Mouse (Mus musculus): Measurements from ENCODE around the gene Myh14.

Gene Myh14

DNA sequence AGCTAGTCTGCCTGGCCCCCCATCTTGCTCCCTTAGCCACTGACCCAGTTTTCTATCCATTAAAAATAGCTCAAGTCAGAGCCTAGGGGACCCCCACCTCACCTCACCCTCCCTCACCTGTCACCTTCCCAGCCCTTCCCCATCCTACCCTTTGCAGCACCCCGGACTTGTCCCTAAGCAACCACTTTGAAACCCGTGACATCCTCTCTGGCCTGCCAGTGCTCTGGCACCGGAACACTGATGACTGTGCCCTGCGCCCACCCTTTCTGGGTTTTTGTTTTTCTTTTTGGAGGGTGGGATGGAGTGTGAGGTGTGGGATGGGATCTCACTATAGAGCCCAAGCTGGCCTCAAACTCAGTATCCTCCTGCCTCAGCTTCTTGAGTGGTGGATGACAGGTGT is 73.0 kb downstream of the Myh14 start:
- no peak for DNase-seq

DNA sequence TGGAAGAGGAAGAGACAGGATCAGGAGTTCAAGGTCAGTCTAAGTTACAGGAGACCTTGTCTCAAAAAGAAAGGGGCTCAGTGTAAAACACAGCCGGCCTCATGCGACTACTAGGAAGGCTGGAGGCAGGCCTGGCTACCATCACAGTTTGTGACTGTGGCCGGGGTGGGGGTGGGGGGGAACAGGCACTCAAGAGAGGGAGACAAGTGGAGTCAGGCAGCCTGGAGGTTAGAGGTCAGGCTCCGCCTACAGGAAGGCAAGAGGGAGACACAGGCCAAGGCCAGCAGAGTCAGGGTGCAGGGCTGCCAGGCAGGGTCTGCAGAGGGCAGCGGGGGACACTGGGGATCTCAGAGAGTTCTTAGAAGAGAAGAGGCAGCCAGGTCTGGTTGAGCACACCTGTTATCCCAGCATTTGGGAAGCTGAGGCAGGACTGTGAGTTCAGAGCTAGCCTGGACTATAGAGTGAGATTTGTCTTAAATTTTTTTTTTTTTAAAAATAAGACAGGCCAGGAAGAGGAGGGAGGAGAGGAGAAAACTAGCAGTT is 73.6 kb downstream of the Myh14 start:
- DNase-seq = peak in 1 of 2 experiments; percentile 29

DNA sequence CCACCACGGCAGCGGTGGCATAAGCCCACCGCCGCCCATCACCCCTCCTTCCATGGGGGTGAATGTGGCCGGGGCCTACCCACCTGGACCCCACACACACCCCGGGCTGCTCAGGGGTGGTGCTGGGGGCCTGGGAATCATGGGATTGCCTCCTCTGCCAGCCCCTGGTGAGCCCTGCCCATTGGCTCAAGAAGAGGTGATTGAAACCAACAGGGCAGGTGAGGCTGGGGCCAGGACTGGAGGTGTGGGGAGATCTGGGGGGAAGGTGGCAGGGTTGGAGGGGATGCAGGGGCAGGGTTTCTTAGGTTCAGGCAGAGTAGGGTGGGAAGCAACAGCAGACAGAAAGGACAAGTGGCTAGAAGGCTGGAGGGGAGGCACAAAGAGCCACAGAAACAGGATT is 74.6 kb downstream of the Myh14 start:
- DNase-seq = peak in 1 of 2 experiments; percentile 23

DNA sequence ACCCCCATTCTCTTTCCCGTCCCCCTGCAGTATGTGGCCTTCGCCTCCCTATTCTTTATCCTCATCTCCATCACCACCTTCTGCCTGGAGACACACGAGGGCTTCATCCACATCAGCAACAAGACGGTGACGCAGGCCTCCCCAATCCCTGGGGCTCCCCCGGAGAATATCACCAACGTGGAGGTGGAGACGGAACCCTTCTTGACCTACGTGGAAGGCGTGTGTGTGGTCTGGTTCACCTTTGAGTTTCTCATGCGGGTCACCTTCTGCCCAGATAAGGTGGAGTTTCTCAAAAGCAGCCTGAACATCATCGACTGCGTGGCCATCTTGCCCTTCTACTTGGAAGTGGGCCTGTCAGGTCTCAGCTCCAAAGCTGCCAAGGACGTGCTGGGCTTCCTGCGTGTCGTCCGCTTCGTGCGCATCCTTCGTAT is 75.5 kb downstream of the Myh14 start:
- peak; percentile 35 to 45 for DNase-seq

DNA sequence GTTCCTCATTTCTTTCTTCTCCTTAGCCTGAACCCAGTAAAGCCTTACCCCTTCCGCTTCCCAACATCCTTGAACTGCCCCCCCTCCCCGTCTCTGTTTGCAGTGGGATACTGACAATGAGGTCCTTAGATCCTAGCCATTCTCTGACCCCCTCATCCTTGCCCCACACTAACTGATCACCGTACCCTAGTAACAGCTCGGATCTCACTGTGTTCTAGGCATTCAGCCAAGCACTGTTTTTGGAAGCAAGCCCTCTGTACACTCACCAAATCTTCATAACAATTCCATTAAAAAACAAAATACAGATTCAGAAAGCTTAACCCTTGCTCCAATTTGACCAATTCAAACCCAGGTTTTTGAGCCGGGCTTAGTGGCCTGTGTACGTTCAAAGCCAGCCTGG is 76.4 kb downstream of the Myh14 start:
- DNase-seq = peak; percentile 93

DNA sequence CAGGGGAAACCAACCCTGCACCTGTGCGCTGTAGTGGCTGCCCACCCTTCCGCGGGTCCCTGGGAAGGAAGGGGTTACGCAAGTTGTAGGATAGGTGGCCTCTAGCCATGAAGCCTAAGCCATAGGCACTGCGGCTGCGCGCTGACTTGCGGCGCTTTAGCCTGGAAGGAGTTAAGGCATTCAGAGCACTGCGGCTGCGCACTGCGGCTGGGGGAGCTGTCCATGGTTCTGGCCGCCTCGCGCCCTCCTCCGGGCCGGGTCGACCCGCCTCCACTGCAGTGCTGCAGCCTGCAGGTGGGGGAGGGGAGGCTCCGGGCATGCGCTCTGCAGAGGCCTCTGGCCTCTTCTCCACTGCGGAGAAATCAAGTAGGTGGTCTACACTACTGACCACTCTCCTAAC is 76.9 kb downstream of the Myh14 start:
- peak; percentile 99 for DNase-seq

DNA sequence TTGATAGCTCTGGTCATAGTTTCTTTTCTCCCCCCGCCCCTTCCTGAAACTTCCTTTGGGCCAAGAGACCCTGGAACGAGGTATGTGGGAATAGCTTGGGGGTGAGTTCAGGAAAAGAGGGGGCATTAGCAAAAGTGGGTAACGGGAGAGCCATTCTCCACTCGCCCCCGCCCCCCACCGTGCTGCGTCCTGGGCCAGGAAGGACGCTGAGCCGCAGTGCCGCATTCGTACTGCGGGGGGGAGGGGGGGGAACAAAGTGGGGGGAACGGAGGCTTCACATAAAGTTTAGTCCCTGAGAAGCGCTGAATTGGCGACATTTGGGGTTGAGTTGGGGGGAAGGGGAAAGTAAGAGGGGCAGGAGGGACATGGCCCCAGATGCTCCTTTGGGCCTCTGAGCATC is 77.6 kb downstream of the Myh14 start:
- peak; percentile 58 to 72 for DNase-seq

DNA sequence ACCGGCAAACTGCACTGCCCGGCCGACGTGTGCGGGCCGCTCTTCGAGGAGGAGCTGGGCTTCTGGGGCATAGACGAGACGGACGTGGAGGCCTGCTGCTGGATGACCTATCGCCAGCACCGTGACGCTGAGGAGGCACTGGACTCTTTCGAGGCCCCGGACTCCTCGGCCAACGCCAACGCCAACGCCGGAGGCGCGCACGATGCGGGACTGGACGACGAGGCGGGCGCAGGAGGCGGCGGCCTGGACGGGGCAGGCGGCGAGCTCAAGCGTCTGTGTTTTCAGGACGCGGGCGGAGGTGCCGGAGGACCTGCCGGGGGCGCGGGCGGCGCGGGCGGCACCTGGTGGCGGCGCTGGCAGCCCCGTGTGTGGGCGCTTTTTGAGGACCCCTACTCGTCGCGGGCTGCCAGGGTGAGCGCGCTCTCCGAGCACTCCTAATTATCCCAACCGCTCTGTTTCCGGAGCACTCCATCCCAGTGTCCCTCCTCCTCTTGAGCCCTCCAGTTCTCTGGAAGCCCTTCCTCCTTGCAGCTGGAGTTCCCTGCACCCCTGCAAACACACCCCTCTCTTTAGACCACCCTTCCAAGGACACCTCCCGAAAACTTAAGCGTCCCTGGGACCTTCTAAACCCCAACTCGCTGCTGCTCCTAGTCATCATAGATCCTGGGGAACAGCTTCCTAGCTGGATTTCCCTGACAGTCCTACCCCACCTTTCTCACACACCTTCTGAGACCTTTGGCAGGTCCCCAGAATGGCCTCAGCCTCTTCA is 79.1 kb downstream of the Myh14 start:
- DNase-seq = peak; percentile 64 to 73

DNA sequence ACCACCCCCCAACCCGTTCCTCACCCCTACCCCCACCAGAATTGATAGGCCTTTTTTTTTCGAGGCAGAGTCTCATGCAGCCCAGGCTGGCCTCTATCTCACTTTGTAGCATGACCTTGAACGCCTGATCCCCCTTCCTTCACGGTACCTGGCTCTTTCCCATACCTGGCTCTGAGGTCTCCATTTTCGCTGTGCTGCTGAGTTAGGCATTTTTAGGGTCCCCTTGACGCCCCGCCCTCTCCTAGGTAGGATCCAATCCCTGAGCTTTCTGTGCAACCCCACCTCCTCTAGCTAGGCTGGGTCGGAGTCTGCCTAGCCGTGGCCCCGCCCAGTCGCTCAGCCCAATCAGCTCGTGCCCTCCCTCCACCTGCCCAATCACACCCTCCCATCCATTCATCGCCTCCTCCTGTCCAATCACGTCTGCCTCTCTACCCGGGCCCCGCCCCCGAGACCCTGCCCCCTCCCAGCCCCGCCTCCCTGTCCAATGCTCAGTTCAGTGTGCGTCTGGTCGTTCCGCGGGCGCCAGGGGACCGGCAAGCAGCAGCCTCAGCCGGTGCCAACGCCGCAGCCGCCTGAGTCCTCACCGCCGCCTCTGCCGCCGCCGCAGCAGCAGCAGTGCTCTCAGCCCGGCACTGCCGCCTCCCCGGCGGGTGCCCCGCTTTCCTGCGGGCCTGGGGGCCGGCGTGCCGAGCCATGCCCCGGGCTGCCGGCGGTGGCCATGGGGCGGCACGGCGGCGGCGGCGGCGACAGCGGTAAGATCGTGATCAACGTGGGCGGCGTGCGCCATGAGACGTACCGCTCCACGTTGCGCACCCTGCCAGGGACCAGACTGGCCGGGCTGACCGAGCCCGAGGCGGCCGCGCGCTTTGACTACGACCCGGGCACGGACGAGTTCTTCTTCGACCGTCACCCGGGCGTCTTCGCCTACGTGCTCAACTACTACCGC is 80.0 kb downstream of the Myh14 start, which contains the start of gene Kcnc3:
Gene Kcnc3 (plus strand): TSS at position 263 of the 946 bp plus-strand sequence.
- peak; percentile 95 to 98 for DNase-seq

DNA sequence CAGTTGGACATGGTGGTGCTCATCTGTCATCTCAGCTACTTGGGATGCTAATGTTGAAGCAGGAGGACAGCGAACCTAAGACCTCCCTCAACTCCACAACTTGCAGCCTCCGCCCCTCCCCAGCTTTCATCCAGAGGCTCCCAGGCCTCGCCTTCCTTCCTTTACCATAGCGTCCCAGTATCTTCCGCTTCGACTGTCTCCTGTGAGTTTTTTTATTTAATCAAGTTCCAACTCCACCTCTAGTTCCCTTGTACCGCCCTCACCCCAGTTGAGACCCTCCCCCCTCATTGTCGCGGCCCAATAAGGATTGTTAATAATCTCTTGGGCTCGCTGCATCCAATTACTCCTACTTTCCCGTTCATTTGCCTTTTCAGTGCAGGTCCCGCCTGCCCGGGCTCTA is 80.7 kb downstream of the Myh14 start:
- DNase-seq = peak; percentile 63 to 74

DNA sequence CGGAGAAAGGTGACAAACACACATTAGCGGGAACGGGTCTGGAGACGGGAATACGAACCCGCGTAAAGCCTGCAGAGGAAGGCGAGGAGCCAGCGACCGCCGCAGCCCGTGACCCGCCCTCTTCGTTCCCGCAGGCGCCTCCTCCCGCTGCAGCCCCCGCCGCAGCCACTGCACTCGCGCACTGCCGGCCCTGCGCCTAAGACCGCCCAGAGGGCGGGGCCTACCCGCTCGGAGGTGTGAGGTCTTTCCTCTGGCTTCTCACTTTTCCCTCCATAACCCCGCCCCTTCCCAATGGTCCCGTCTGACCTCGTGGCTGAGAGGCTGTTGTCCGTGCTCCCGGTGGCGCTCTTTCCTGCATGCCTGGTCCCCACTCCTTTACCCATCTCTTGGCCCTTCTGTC is 81.5 kb downstream of the Myh14 start:
- peak; percentile 94 to 95 for DNase-seq

DNA sequence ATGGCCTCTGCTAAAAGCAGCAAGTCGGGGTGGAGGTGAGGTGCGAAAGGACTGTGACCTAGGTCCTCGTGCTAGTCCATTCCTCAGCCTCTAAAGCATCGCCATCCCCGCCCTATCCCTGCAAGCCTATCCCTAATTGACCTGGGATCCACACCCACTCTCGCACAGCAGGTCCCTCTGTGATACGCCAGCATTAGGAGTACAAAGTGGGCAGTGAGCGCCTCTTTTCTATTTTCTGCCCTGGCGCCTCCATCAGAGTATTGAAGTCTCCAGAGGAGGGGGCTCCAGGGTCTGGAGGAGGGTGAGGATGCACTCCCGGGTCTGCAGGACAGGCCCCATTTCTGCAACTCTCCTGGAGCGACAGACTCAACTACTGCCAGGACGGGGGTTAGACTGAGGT is 82.3 kb downstream of the Myh14 start:
- peak; percentile 44 to 47 for DNase-seq

DNA sequence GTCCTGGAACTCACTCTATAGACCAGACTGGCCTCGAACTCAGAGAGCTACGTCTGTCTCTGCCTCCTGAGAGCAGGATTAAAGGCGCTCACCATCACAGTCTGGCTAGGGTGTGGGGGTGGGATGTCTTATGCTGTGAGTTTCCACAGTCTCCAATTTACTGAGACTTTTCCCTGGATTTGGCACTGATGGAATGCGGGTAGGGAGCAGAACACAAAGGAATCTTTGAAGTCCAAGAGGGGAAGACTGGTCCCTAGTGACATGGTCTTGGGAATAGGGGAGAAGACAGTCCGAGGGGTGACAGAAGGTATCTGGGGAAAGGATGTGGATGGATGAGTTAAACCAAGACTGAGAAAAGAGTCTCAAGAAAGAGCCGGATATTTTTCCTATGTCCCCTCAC is 83.0 kb downstream of the Myh14 start:
- no peak for DNase-seq

DNA sequence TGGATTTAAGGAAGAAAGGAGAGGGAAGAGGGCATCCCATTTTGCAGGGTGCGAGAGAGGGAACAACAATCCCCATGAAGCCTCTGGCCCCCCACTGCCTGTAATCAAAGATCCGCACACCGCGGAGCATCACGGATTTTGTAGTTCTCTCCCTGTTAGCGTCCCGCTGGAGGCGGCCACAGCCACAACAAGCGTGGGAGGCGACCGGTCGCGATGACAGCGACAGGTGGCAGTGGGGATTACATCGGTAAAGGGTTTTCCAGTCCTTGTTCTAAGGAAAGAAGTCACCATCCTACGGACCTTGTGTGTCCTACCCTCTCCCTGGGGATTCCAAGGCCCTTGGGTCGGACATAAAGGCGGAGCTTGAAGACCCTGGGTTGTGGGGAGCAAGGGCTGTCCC is 83.7 kb downstream of the Myh14 start:
- peak; percentile 90 for DNase-seq

DNA sequence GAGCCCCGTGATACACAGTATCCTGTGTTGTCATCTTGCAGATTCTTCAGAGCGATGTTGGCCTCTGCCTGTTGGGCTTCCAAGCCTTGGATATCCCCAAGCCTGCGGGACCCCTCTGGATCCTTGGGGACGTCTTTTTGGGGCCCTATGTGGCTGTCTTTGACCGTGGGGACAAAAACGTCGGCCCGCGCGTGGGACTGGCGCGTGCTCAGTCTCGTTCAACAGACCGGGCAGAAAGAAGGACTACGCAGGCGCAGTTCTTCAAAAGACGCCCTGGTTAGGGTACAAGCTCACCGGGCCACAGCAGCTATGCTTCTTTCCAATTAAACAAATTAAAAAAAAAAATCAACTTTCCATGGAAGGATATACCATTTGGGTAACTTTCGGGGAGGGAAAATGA is 84.1 kb downstream of the Myh14 start:
- DNase-seq = peak; percentile 76 to 81

DNA sequence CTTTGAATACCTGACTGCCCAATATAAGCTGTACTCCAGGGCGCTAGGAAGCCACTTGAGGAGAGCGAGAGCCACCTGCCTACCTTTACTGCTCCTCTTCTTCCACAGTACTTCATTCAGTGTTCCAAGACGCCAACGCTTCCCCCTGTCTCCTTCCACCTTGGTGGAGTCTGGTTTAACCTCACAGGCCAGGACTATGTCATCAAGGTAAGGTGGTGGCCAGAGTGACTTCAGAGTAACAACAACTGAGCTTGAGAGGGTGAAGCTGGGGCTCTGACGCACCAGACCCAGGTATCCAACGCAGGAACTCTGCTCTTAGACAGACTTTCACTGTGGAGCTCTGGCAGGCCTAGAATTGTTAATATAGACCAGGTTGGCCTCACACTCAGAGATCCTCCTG is 85.0 kb downstream of the Myh14 start:
- DNase-seq = no peak

DNA sequence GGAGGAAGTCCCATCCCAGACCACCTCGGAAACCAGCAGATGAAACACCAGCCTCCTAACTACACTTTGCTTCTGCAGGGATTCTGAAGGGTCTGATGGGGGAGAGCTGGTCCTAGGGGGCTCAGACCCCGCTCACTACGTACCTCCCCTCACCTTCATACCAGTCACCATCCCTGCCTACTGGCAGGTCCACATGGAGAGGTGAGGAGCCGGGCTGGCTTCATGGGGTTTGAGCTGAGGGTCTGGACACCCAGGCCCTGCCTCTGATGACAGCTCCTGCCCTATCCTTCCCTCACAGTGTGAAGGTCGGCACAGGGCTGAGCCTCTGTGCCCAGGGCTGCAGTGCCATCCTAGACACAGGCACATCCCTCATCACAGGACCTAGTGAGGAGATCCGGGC is 85.7 kb downstream of the Myh14 start:
- no peak for DNase-seq

DNA sequence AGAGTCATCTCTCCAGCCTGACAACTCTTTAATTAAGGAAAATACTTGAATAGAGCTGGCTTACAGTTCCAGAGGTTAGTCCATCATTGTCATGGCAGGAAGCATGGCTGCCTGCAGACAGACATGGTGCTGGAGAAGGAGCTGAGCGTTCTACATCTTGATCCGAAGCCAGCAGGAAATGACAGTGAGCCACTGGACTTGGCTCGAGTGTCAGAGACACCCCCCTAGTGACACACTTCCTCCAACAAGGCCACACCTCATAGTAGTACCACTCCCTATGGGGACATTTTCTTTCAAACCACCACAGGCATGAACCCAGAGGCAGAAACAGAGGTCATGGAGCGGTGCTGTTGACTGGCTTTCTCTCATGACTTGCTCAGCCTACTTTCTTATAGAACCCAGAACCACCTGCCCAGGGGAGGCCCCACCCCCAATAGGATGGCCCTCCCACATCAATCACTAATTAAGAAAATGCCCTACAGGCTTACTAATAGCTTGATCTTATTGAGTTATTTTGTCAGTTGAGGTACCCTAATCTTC is 86.3 kb downstream of the Myh14 start:
- DNase-seq = no peak

DNA sequence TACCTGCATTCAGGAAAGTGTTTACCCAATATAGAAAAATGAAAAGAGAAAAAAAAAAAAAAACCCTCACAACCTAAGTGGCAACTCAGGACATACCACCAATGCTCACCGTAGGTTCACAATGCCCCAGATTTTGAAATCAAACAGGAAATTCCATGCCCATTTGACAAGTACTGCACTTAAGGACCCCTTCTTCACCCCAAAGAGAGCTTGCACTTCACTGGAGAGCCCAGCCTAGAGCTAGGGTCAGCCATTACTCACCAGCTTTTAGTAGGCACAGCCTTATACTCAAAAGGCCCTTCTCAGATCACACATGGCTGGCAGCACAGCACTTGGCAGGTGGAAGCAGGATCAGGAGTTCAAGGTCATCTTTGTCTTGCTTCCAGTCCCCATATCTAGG is 87.5 kb downstream of the Myh14 start:
- no peak for DNase-seq

DNA sequence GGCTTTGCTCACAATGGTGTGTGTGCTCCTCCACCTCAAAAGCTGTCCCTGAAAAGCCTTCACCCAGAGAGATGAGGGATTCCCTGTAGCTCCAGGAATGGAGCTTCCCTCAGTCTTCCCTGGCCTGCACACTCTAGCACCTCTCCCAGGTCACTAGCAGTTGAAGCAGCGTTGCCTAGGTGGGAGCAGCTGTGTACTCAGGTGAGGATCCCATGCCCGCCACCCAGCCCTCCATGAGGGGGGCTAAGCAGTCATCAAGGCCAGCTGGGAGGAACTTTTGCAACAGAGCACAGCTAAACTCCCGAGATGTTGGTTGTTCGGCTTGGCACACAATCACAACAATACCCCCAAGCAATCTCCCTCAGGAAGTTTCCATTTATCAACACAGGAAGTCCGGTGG is 87.9 kb downstream of the Myh14 start:
- no peak for DNase-seq

DNA sequence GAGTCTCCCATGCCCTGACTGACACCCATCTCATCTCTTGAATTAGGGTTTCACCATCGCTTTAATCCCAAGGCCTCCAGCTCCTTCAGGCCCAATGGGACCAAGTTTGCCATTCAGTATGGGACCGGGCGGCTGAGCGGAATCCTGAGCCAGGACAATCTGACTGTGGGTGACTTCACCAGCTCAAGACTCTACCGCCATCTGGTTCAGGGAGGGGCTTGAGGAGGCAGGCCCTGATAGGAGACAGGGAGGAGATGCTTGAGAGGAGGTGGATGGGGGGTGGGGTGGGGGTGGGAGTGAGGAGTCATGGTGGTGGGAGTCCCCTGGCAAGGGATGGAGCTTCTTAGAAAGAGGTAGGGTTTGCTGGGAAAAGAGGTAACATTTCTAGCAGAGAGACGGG is 89.0 kb downstream of the Myh14 start:
- no peak for DNase-seq

DNA sequence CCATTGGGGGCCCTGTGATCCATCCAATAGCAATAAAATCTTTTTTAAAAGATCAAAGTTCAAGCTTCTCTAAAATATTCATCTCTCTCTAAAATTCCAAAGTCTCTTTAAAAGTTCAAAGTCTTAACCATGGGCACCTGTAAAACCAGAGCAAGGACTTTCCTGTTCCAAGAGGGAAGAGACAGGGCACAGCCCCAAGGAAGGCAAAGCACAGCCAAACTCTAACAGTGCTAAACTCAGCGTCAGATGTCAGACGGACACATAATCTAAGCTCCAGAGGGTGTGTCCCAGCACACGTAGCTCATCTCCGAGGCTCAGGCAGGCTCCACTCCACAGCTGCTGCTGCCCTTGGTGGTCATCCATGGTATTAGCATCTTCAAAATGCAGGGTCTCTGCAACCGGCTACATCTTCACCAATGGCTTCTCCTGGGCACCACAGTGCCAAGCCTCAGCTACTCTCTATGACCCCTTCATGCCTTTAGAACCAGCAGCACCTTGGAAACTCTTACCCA is 94.3 kb downstream of the Myh14 start:
- peak in 1 of 2 experiments; percentile 20 for DNase-seq

DNA sequence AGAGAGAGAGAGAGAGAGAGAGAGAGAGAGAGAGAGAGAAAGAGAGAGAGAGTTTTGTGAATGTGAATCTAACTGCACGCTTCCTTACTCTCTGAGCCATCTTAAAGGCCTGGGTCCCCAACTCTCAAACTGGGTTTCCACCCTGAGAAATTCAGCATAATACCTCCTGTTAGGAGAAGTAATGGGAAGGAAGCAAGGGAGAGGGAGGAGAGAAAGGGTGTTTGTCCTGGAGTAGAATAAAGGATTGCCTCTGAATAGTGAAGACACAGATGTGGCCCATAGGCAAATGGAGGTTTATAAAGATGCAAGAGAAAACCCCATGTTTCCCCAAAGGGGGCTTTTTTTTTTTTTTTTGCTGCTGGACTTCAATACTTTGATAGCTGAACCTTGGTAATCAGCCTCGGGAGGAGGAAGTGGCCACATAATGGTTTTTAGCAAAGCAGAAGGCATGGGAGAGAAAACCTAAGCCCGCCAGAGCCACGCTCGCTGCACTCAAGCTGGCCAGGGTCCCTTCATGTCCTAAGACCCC is 97.6 kb downstream of the Myh14 start:
- no peak for DNase-seq

Measured in cerebellum, postnatal 14 days (tissue).